Mouse (Mus musculus) embryonic facial prominence, embryonic 15.5 days (tissue): ENCODE data around the gene Msl1. TPM values are rescaled to one million over a fixed set of nuclear protein-coding genes. Genes with fewer than 3 reads are reported as not detected.
"Not testable (repeated sequence)": the region's sequence is repeated elsewhere in the genome, so short reads cannot be mapped to it uniquely, and the experiment has no call there.

Experiments used
- ATAC-seq: fragments of 200-750 bp; cut with Nextera tagmentation; 2 replicates; pipeline ENCODE4 v1.8.0; 2017; ENCODE audit warnings: low read depth, moderate TSS enrichment; ENCODE audit not compliant: insufficient number of reproducible peaks, low FRiP score, low TSS enrichment
- H3K27ac ChIP-seq: fragments of 300-500 bp; sonication (generic); replicated peaks from 2 replicates; pipeline ENCODE4 v1.5.1; 2015; ENCODE audit warnings: mild to moderate bottlenecking, inconsistent platforms
- H3K27me3 ChIP-seq: fragments of 300-500 bp; sonication (generic); 2 replicates; pipeline ENCODE4 v1.6.1; 2015; ENCODE audit warnings: inconsistent platforms
- H3K36me3 ChIP-seq: fragments of 300-500 bp; sonication (generic); 2 replicates; pipeline ENCODE4 v1.6.1; 2015; ENCODE audit warnings: mild to moderate bottlenecking, inconsistent platforms
- H3K4me1 ChIP-seq: fragments of 300-500 bp; sonication (generic); 2 replicates; pipeline ENCODE4 v1.6.1; 2015; ENCODE audit warnings: inconsistent platforms
- H3K4me2 ChIP-seq: fragments of 300-500 bp; sonication (generic); replicated peaks from 2 replicates; pipeline ENCODE4 v1.6.1; 2015; ENCODE audit warnings: mild to moderate bottlenecking, inconsistent platforms
- H3K4me3 ChIP-seq: fragments of 300-500 bp; sonication (generic); replicated peaks from 2 replicates; pipeline ENCODE4 v1.5.1; 2015; ENCODE audit warnings: mild to moderate bottlenecking, inconsistent platforms
- H3K9ac ChIP-seq: fragments of 300-500 bp; sonication (generic); 2 replicates; pipeline ENCODE4 v1.6.1; 2015; ENCODE audit warnings: inconsistent platforms
- H3K9me3 ChIP-seq: fragments of 300-500 bp; sonication (generic); replicated peaks from 2 replicates; pipeline ENCODE4 v1.6.1; 2016; ENCODE audit warnings: inconsistent platforms
- WGBS: fragments of 180-500 bp; shearing (Covaris S2); methylation state at CpG from one replicate; pipeline ENCODE4 v1.1.7; 2015; 5-methylcytosine and 5-hydroxymethylcytosine counted together
- polyA plus RNA-seq: library from polyadenylated mRNA; unstranded; fragments of >200 nt; fragmentation: Nextera tagmentation; extraction: Ambion mirVana; gene quantifications from 2 replicates; pipeline ENCODE4 v1.2.1, GENCODE M21; 2015

The Msl1 gene
- polyA plus RNA-seq, 1 experiment from 2014 or later, result 28.7 TPM

GRCm38 (mm10) chr11:98808417-98808816, 13.1 kb downstream of the Msl1 start:
- no peaks in the 10 kb centered on the region for H3K9me3 ChIP-seq
- peak overlapping the region; percentile 99 for H3K27ac ChIP-seq
- 0 out of 2 replicates have a peak overlapping the region, but pooled peaks have one; percentile 72 for H3K4me2 ChIP-seq
- H3K9ac ChIP-seq, result no peak overlapping the region
- no peak for ATAC-seq
- 72% methylated on average over 2 of the region's 2 CpGs for WGBS
- no peak overlapping the region for H3K4me3 ChIP-seq
- no peaks in the 10 kb centered on the region for H3K27me3 ChIP-seq
- peaks cover 64% of the 10 kb centered on the region for H3K36me3 ChIP-seq
- H3K4me1 ChIP-seq, result peaks cover 19% of the 10 kb centered on the region

GRCm38 (mm10) chr11:98809457-98810290, 14.4 kb downstream of the Msl1 start:
- peak; percentile 98 for ATAC-seq
- Histone ChIP-seq H3K9ac (peak overlapping the region; percentile 97), H3K36me3 (peaks cover 56% of the 10 kb centered on the region), H3K4me2 (peak overlapping the region; percentile 72), H3K9me3 (no peaks in the 10 kb centered on the region), H3K4me1 (peaks cover 19% of the 10 kb centered on the region), H3K27me3 (no peaks in the 10 kb centered on the region), H3K4me3 (peak overlapping the region; percentile 93), H3K27ac (peak overlapping the region; percentile 99)
- under 1% methylated on average over 84 of the region's 84 CpGs for WGBS

GRCm38 (mm10) chr11:98810686-98811085, 15.4 kb downstream of the Msl1 start:
- Histone ChIP-seq H3K27me3 (no peaks in the 10 kb centered on the region), H3K4me3 (peak overlapping the region; percentile 93), H3K36me3 (peaks cover 53% of the 10 kb centered on the region), H3K9ac (peak overlapping the region; percentile 97), H3K4me1 (peaks cover 19% of the 10 kb centered on the region), H3K27ac (peak overlapping the region; percentile 99), H3K9me3 (no peaks in the 10 kb centered on the region), H3K4me2 (peak overlapping the region; percentile 72)
- 57% methylated on average over 7 of the region's 7 CpGs for WGBS
- ATAC-seq, result no peak

DNA sequence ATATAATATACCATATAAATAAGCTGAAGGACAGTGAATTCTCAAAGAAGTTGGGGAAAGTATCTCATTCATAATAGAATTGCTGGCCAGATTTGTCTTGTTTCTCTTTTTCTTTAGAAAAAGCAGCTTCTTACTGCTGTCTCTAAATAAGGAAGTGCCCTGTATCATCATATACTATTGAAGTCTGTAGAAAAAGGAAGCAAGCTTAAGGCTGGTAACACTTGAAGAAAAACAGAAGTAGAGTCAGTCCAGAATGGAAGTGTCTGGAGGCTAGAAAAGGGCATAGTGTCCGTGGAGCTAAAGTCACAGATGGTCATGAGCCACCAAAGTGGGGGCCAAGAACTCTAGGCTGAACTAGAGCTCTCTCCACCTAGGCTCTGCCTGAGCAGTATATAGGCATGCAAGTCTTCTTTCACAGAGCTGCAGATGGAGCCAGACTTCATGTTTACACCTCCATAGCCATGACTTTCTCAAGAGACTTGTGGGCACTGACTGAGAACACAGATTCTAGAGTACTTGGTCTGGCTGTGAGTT, 21.5 kb downstream of the Msl1 start:
- Histone ChIP-seq H3K27ac (no peak overlapping the region), H3K9me3 (no peaks in the 10 kb centered on the region), H3K27me3 (no peaks in the 10 kb centered on the region), H3K4me2 (no peak overlapping the region), H3K4me3 (no peak overlapping the region), H3K4me1 (no peaks in the 10 kb centered on the region), H3K9ac (no peak overlapping the region), H3K36me3 (peaks cover 78% of the 10 kb centered on the region)
- no peak for ATAC-seq
- 91% methylated on average over 1 of the region's 1 CpGs for WGBS

DNA sequence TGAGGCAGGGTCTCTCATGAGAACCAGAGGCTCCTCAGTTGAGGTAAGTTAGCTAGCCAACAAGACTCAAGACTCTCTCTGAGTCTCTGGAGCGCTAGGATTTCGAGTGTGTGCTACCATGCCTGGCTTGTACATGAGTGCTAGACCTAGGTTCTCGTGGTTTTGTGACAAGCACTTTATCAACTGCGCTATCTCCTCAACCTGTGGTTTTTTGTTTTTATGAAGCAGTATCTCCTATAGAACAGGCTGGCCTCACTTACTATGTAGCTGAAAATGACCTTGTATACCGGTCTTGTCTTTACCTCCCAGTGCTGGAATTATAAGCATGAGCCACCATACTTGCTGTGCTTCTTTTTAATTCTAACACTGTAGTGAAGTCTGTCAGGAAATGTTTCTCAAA, 25.7 kb downstream of the Msl1 start:
- H3K27me3 ChIP-seq, result no peaks in the 10 kb centered on the region
- H3K4me3 ChIP-seq, result no peak overlapping the region
- no peaks in the 10 kb centered on the region for H3K9me3 ChIP-seq
- H3K4me1 ChIP-seq, result no peaks in the 10 kb centered on the region
- H3K4me2 ChIP-seq, result no peak overlapping the region
- H3K36me3 ChIP-seq, result peaks cover 91% of the 10 kb centered on the region
- ATAC-seq, result no peak
- WGBS, result 94% methylated on average over 5 of the region's 5 CpGs
- H3K9ac ChIP-seq, result no peak overlapping the region
- H3K27ac ChIP-seq, result no peak overlapping the region

GRCm38 (mm10) chr11:98826071-98826470, 30.8 kb downstream of the Msl1 start:
- 96% methylated on average over 2 of the region's 2 CpGs for WGBS
- not testable (repeated sequence) for H3K9ac ChIP-seq, H3K9me3 ChIP-seq, H3K27me3 ChIP-seq, ATAC-seq, H3K4me3 ChIP-seq, H3K27ac ChIP-seq, H3K4me1 ChIP-seq, H3K4me2 ChIP-seq
- H3K36me3 ChIP-seq, result peaks cover 87% of the 10 kb centered on the region

DNA sequence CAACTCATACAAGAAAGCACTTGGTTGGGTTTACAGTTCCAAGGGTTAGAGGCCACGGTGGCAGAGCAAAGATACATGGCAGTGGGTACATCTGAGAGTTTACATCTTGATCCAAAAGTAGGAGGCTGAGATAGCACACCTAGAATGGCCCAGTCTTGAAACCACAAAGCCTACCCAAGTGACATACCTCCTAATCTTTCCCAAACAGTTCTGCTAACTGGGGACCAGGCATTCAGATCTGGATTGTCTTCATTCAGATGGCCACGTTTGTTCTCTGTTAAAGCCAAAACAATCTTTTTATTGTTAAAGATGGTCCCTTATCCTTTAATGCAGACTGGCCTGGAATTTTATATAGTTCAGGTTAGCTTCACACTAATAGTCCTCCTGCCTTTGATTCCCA, 32.6 kb downstream of the Msl1 start:
- H3K27me3 ChIP-seq, result no peaks in the 10 kb centered on the region
- H3K9me3 ChIP-seq, result no peaks in the 10 kb centered on the region
- H3K36me3 ChIP-seq, result peaks cover 87% of the 10 kb centered on the region
- no peaks in the 10 kb centered on the region for H3K4me1 ChIP-seq
- H3K4me3 ChIP-seq, result no peak overlapping the region
- no peak overlapping the region for H3K9ac ChIP-seq
- no peak for ATAC-seq
- 83% methylated on average over 2 of the region's 2 CpGs for whole genome bisulfite sequencing
- H3K4me2 ChIP-seq, result no peak overlapping the region
- H3K27ac ChIP-seq, result no peak overlapping the region

DNA sequence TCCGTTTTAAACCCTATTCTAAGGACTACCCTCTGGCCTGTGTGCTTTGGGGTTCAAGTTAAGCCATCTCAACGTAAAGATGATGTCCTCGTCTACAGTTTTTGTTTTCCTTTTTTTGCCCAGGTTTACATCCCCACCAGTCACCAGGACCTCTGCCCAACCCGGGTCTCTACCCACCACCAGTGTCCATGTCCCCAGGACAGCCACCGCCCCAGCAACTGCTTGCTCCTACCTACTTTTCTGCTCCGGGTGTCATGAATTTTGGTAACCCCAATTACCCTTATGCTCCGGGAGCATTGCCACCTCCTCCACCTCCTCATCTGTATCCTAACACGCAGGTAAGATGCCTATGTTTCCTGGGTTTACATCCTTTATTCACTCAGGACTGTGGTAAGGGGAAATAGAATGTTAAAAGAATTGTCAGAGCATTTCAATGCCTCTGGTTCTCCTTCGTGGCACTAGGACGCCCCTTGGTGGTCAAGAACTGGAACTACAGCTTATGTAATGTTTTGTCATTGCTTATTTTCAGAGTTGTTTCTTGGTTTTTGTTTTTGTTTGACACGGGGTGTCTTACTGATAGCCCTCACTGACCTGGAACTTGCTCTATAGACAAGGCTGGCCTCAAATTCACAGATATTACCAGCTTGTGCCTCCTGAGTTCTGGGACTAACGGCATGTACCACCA, 33.9 kb downstream of the Msl1 start:
- H3K9me3 ChIP-seq, result no peaks in the 10 kb centered on the region
- H3K9ac ChIP-seq, result no peak overlapping the region
- 72% methylated on average over 12 of the region's 12 CpGs for WGBS
- ATAC-seq, result no peak
- no peak overlapping the region for H3K4me3 ChIP-seq
- peaks cover 86% of the 10 kb centered on the region for H3K36me3 ChIP-seq
- no peaks in the 10 kb centered on the region for H3K27me3 ChIP-seq
- H3K4me1 ChIP-seq, result no peaks in the 10 kb centered on the region
- H3K4me2 ChIP-seq, result no peak overlapping the region
- H3K27ac ChIP-seq, result no peak overlapping the region

DNA sequence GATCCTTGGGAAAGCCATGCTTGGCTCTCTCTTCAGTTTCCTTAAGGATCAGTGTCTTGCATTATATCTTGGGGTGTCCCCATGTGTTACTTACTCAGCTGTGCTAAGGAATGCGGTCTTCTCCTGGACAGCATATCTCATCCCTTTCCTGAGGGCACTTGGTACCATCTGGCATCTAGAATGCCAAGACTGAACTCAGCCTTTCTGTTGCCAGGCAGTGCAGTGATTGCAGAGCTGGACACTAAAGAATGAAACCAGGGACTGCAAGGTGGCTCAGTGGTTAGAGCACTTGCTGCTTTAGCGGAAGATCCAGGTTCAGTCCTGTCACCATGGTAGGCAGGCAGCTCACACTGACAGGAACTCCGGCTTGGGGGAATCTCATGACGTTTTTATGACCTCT, 34.6 kb downstream of the Msl1 start:
- H3K9ac ChIP-seq, result no peak overlapping the region
- ATAC-seq, result no peak
- no peak overlapping the region for H3K4me3 ChIP-seq
- H3K9me3 ChIP-seq, result no peaks in the 10 kb centered on the region
- H3K4me1 ChIP-seq, result no peaks in the 10 kb centered on the region; the same call in none of the 2 replicates
- no peaks in the 10 kb centered on the region for H3K27me3 ChIP-seq
- H3K36me3 ChIP-seq, result peaks cover 82% of the 10 kb centered on the region
- H3K27ac ChIP-seq, result no peak overlapping the region
- H3K4me2 ChIP-seq, result no peak overlapping the region
- 76% methylated on average over 4 of the region's 4 CpGs for WGBS

DNA sequence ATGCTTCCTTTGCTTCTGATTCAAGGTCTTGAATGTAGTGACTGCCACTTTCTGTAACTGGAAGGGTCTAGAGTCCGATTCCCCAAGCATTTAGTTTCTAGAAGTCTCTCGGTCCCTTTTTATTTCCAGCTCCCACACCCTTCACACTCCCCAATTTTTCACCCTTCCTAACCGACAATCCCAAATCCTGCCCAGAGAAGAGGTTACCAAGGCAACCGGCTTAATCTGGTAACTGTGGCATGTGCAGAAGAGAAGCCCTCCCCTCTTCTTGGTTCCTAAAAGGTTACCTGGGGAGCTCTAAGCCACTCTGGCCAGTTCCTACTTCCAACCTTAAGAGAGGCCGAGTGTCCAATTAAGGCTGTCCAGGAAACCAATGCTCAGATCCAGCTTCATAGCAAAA, 40.0 kb downstream of the Msl1 start:
- ATAC-seq, result no peak
- Histone ChIP-seq H3K27me3 (peaks cover 9% of the 10 kb centered on the region; the same call in 1 of the 2 replicates), H3K9ac (no peak overlapping the region), H3K27ac (peak overlapping the region; percentile 19; the same call in 1 of the 2 replicates), H3K4me1 (peaks cover 39% of the 10 kb centered on the region), H3K9me3 (no peaks in the 10 kb centered on the region), H3K4me3 (no peak overlapping the region), H3K4me2 (no peak overlapping the region), H3K36me3 (peaks cover 34% of the 10 kb centered on the region)
- 41% methylated on average over 5 of the region's 5 CpGs for WGBS

DNA sequence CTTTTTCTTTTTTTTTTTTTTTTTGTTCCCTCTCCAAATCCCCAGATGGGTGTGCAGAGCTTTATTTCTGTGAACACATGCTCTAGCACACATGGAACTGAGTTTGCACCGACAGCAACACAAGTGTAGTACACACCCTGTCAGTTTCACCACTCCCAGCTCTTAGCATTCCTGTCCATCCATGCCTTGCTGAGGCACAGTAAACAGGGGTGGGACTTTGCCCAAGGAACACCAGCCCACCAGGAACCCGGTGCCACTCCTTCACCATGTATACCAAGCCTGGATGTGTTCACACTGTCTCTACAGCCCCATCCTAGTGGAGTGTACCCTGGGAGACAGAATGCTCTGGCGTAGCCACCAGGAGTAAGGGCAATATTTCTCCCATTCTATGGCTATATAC, 40.4 kb downstream of the Msl1 start:
- H3K4me2 ChIP-seq, result peak overlapping the region; percentile 97; the same call in 1 of the 2 replicates
- H3K27ac ChIP-seq, result peak overlapping the region; percentile 66; the same call in 1 of the 2 replicates
- H3K4me1 ChIP-seq, result peaks cover 43% of the 10 kb centered on the region
- H3K4me3 ChIP-seq, result 0 out of 2 replicates have a peak overlapping the region, but pooled peaks have one; percentile 75
- WGBS, result 57% methylated on average over 3 of the region's 3 CpGs
- peaks cover 37% of the 10 kb centered on the region for H3K36me3 ChIP-seq
- H3K9ac ChIP-seq, result no peak overlapping the region
- H3K9me3 ChIP-seq, result no peaks in the 10 kb centered on the region
- no peak for ATAC-seq
- peaks cover 9% of the 10 kb centered on the region; the same call in 1 of the 2 replicates for H3K27me3 ChIP-seq
